Mouse (Mus musculus): ENCODE data around the gene Car10.

The Car10 gene

DNA sequence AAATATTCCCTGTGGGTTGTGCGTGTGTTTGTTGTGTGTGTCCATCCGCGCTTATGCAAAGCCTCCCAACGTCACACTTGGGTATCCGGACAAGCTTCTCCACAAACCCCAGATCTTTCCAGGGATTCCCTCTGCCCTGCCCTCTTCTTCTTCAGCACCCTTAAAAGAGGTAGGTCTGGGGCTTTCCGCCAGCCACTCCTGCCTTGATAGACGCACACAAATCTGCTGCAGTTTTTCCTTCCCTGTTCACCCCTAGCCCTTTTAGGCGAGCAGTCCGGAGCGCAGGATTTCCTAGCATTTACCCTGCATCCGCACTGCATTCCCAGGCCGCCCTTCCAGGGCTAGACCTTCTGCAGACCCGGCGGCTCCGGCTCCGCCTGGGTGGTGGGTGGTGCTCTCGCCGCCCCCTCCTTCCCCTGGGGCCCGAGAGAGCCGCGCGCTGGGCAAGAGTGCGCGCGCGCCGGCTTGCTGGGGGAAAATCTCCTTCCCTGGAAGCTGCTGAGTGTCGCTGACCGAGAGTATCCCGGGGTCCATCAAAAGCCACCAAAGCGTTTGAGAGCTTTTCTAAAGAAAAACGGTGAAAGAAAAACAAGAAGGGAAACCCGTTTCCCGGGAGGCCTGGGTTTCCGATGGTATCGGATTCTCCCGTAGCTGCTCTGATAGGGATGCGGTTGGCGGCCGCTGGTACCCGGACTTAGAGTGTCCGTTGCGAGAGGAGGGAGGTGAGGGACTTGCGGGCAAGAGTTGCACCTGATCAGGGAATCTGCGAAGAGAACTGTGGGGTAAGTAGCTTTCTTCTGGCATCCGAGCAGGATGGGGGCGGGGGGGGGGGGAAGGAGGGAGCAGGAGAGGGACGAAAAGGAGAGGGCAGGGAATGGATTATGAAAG, at the start of gene Car10:
Gene Car10, plus strand, starts transcription at position 88 of the 888 bp plus-strand sequence.
- DNase-seq (ENCODE audit: low spot score in 2 of 2): no peak

DNA sequence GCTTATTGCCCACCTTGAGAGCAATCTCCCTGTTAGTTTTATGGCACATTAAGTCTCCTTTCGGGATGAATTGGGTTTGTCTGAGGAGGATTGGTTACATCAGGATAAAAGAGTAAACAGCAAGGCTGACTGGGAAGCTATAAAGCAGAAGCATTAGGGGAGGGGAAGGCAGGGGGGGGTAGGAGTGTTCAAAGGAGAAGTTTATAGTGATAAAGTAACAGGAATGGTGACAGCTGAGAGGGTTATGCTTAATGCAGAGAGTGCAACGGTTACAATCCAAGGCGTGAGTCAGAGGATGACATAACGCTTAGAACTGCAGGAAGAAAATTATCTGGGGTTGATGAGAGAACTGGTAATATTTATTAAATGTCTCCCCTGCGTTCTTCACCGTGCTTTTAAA, 32.8 kb upstream of the Car10 start:
- no peak for DNase-seq (ENCODE audit: low spot score in 2 of 2)

DNA sequence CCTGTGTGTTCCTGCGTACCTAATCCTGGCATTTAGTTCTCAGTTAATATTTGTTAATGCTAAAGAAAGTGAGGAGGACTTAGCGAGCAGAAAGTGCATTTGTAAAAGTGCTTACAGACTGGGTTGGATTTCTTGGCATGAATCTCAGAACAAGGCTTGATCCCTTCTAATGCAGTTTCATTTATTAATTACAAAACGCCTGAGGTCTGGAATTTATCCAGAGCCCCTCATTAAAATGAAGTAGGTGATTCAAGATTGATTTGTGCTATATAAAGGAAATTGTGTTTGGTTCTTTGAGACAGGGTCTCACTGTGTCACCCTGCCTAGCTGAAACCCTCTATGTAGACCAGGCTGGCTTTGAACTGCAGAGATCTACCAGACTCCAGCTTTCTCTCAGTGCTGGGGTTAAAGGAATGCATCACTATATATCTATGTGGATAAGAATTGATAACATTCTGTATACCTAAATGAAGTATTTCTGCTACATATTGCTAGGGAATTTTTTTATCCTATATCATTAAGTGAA, 32.1 kb upstream of the Car10 start:
- DNase-seq (ENCODE audit: low spot score in 2 of 2): no peak

GRCm38 (mm10) chr11:93095588-93095987, 2.2 kb upstream of the Car10 start:
- no peak for DNase-seq (ENCODE audit: low spot score in 2 of 2)

GRCm38 (mm10) chr11:93097001-93097400, 827 bp upstream of the Car10 start:
- no peak for DNase-seq (ENCODE audit: low spot score in 2 of 2)

GRCm38 (mm10) chr11:93097431-93097851, 387 bp upstream of the Car10 start:
- DNase-seq (ENCODE audit: low spot score in 2 of 2): no peak

- DNase-seq (ENCODE audit: low spot score in 2 of 2): no peak
These were observed 1.1 kb downstream of the Car10 start for GRCm38 (mm10) chr11:93098933-93099381.

DNA sequence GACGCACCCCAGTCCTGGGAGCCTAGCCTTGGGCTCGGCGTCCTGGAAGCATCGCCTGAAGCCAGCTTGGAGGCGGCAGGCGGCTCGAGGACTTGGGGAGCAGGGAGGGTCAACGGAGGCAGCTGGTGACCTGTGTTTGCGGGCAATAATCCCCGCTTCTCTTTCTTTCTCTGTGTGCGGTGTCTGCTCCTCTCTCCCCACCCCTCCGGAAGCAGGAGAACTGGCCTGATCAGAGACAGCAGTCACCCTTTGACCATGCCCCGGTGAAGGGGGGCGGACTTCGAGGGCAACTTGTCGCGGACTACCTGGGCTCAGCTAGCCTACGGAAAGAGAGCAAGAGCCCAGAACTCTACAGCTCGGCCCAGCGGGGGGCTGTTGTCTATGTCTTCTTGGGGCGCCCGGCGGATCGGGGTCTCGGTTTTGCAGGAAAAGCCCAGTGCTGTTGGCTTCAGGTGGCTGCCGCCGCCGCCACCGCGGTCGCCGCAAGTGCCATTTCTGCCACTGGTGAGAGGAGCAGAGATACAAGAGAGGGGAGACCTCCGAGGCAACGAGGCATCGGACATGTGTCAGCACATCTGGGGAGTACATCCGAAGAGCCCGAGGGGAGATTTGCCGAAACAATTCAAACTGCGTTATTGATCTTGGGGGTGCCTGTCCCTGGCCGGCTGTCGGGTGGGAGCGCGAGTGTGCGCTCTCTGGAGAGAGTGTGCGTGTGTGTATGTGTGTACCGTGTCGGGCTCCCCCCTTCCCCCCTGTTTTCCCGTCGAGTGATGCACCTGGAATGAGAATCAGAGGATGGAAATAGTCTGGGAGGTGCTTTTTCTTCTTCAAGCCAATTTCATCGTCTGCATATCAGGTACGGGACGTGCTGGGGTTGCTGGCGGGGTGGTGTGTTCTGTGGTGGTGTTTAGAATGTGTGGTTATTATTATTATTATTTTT, 1.9 kb downstream of the Car10 start:
- no peak for DNase-seq (ENCODE audit: low spot score in 2 of 2)

DNA sequence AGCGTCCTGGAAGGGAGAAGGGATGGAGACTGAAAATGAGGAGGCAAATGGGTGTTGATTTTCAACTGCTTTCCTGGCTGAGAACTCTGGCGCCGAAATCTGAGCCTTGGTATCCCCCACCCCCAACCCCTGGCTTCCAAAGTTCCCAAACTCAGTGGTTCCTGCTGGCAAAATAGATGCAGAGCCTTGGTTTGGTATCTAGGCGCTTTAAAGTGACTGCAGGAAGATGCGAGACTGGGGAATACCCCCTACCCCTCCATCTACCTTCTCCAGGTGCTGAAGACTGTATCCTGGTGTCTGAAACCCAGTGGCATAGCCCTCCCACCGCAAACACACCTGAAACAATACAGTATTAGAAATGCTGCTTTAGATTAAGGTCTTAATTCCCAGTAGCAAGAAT, 2.8 kb downstream of the Car10 start:
- no peak for DNase-seq (ENCODE audit: low spot score in 2 of 2)

DNA sequence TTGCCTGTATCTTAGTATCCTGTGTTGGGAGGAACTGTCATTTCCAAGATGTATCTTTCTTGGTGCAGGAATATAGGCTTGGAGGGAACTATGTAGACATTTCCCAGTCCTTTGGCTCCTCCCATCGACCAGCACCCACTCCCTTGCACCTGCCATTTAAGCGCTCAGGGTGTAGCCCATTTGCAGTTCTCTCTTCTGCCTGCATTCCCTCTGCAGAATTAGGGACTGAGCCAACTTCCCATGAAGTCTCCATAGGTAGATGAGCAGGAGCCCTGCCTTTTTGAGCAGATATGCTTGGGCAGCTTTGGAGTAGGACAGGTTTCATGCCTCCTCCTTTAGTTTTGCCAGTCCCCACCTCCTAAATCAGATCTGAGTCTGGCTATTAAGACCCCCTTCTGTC, 3.3 kb downstream of the Car10 start:
- DNase-seq (ENCODE audit: low spot score in 2 of 2): no peak

DNA sequence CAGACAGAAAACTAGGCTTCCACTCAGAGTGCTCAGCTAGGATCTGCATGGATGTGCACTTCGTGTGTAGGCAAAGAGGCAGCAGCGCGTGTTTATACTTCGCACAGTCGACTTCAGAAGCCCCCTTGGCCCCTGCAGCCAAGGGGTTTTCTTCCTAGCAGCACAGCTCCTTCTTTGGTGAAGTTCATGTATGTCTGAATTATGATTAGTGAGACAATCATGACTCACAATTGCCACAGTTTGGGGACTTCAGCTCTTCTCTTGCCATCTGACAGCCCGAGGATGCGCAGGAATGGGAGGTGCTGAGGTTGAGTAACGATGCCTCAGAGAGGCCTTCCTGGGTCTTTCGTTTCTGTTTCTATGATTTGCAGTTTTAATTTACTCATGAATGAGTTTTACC, 4.5 kb downstream of the Car10 start:
- DNase-seq (ENCODE audit: low spot score in 2 of 2): no peak

DNA sequence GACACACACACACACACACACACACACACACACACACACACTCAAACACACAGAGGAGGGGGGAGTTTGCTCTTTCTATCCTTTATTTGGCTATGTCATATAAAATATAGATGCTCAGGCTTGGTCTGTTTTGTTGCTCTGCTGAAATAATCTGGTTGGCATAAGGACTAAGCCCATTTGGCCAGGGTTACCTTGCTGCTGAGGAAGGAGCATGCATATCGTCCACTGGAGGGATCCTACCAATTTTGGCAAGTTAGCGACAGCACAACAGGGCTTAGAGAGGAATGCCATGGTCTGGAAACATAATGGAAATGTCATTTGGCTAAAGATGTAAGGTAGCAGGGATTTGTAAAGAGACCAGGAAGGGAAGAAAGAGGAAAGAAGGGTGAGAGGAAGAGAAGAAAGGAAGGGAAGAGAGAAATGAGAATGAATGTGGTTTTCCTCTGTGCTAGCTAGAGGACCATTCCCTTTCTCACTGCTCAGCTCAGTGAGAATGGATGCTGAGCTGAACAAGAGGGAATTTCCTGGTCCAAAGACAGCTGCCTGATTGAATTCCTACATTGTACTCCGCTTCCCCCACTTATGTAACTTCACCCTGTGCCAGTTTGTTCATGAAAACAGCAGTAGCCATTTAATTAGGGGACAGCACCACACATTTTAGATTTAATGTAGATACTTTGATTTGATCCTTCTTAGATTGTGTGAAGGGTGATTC, 5.4 kb downstream of the Car10 start:
- DNase-seq (ENCODE audit: low spot score in 2 of 2): no peak

- no peak for DNase-seq (ENCODE audit: low spot score in 2 of 2)
These were observed 11.6 kb downstream of the Car10 start for GRCm38 (mm10) chr11:93109451-93109850.

- DNase-seq (ENCODE audit: low spot score in 2 of 2): no peak
These were observed 23.1 kb downstream of the Car10 start for GRCm38 (mm10) chr11:93120766-93121415.

DNA sequence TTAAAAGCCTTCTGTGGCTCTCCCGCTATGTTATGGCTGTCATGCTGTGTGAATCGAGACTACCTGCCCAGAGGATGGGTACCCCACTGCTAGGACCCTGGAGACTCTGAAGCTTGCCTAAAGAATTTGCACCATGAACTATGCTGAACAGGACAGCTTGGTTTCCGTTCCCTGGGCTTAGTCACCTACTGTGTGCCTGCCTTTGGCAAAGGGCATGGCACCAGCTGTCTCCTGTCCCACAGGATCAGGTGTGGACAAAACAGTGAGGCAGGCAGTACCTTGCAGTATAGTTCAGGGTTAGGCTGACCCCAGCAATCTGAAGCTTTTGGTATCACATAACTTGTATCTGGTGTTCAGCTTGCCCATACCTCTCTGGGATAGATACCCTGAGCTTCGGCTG, 25.9 kb downstream of the Car10 start:
- DNase-seq (ENCODE audit: low spot score in 2 of 2): no peak

GRCm38 (mm10) chr11:93126466-93126865, 28.6 kb downstream of the Car10 start:
- no peak for DNase-seq (ENCODE audit: low spot score in 2 of 2)

- DNase-seq (ENCODE audit: low spot score in 2 of 2): no peak
These were observed 30.7 kb downstream of the Car10 start for GRCm38 (mm10) chr11:93128481-93128880.

- DNase-seq (ENCODE audit: low spot score in 2 of 2): no peak
These were observed 40.0 kb downstream of the Car10 start for GRCm38 (mm10) chr11:93137841-93138240.

DNA sequence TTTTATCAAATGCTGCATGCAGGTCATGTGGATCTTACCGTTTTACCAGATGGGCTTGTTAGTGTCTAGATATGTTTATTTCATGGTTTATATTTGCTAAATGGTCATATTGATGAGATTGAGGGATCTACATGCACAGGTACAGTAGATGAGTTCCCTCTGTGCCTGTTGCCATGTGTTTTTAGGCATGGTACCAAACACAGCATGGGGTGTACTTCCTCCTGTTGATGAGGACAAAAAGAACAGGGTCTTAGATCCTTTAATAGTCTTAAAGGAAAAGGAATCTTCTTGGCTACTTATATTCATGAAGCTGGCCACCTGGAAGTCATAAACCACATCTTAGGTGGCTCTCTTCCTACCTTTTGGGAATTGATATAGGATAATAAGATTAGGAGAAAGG, 43.9 kb downstream of the Car10 start:
- DNase-seq (ENCODE audit: low spot score in 2 of 2): no peak

DNA sequence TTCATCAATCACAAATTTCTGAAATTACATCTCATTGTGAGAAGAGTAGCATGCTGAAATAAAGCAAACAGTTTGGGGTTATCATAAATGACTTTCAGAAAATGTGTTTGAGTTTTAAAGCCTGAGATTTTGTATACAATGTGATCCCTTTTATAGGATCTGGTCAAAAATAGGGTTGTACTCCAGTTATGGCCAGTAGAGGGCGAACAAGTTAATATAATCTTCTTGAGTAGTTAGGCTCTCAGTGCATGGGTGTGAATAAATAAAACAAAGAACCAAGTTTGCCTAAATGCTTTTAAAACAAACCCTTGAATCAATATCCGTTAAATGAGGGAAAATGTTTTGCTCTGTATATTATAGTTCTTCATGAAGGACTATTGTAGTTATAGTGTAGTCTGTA, 46.7 kb downstream of the Car10 start:
- no peak for DNase-seq (ENCODE audit: low spot score in 2 of 2)

- DNase-seq (ENCODE audit: low spot score in 2 of 2): no peak
These were observed 57.1 kb downstream of the Car10 start for GRCm38 (mm10) chr11:93154910-93155309.

All from spleen, postnatal 10 days (tissue).